Mouse (Mus musculus) heart, embryonic 16.5 days (tissue): Measurements from ENCODE around the gene Erc2. TPM values are rescaled to one million over a fixed set of nuclear protein-coding genes. Genes with fewer than 3 reads are reported as not detected.

Source experiments
- polyA plus RNA-seq: library from polyadenylated mRNA; unstranded; fragments of >200 nt; fragmentation: Nextera tagmentation; extraction: Ambion mirVana; gene quantifications from 2 replicates; pipeline ENCODE4 v1.2.1, GENCODE M21; 2015

The Erc2 gene
- polyA plus RNA-seq, 1 experiment from 2014 or later: 1.5 TPM

Other genes with a start within 250 kb of the Erc2 start
- gene Fam208a, start 193.6 kb upstream of the Erc2 start, polyA plus RNA-seq: 8.5 and 9.5 TPM in 2 replicates
- 8.9 and 10.6 TPM in 2 replicates for gene Ccdc66, start 114.0 kb upstream of the Erc2 start, polyA plus RNA-seq